Mouse (Mus musculus): ENCODE measurements at regions not wholly inside any gene's neighbourhood (a gene's known extent, or its start where the extent isn't known, plus 50 kb on each side); places are given as distances from the start of the nearest gene placed in this dataset.

GRCm38 (mm10) chr17:45828284-45828824 is 94.7 kb upstream of the 1600014C23Rik start:
- no peak for DNase-seq (ENCODE audit: low read depth in 2 of 2, low spot score in 2 of 2)

DNA sequence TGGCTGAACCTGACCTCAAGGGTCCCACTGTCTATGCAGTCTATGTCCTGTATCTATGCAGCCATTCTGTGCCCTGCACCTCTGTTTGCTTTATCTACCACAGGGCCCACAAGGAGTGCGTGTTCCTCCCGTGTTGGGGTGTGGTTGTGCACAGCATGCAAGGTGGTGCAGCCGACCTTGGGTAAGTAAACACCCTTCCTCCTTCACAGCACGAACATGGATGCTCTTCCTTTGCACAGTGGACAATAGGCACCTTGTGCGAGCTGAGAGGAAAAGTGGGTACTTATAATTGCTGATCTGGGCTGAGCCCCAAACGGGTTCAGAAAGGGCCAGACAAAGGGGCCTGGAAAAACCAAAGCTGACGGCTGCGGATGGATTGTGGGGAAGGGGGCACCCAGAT is 91.3 kb upstream of the 1600014C23Rik start:
- no peak for DNase-seq (ENCODE audit: low read depth in 2 of 2, low spot score in 2 of 2)

- no peak for DNase-seq (ENCODE audit: low read depth in 2 of 2, low spot score in 2 of 2)
Observed at GRCm38 (mm10) chr17:45823501-45823900, 89.9 kb upstream of the 1600014C23Rik start.

GRCm38 (mm10) chr17:45822427-45822826 is 88.8 kb upstream of the 1600014C23Rik start:
- no peak for DNase-seq (ENCODE audit: low read depth in 2 of 2, low spot score in 2 of 2)

GRCm38 (mm10) chr17:45821356-45821755 is 87.7 kb upstream of the 1600014C23Rik start:
- no peak for DNase-seq (ENCODE audit: low read depth in 2 of 2, low spot score in 2 of 2)

DNA sequence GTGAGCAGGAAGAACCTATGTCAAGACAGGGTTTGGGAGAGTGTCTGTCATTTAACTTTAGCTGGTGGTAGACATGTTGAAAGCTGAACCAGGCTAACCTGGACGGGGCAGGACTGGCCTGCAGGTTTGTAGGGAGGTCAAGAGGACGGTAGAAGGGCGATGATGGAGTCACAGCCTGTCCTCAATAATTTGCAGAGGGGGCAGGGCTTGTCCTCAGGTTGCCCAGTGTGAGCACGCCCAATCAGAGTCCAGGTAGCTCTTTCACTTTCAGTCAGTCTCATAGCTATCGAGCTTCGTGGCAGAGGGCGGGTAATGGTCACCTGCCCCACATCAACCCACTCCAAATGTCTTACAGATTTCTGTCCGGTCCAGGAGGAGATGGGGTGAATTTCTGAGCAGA is 85.5 kb upstream of the 1600014C23Rik start:
- DNase-seq (ENCODE audit: low read depth in 2 of 2, low spot score in 2 of 2): no peak

GRCm38 (mm10) chr17:45816566-45816965 is 82.9 kb upstream of the 1600014C23Rik start:
- no peak for DNase-seq (ENCODE audit: low read depth in 2 of 2, low spot score in 2 of 2)

DNA sequence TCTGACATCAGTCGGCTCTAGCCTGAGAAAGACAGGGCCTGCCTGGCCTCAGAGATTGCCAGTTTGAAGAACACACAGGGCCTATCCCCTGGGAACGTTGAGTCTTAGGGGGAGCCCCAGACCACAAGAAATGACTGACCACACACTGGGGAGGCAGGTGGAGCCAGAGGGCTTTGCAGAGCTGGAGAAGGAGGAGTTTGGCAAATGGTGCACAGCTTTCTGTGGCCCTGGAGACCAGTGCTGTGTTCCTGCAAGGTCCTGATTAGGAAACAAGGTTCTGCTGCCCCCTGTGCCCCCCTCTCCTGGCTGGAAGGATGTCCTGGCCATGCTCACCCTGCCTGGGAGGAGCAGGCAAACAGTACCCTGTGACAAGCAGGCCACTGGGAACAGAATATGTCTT is 82.2 kb upstream of the 1600014C23Rik start:
- no peak for DNase-seq (ENCODE audit: low read depth in 2 of 2, low spot score in 2 of 2)

DNA sequence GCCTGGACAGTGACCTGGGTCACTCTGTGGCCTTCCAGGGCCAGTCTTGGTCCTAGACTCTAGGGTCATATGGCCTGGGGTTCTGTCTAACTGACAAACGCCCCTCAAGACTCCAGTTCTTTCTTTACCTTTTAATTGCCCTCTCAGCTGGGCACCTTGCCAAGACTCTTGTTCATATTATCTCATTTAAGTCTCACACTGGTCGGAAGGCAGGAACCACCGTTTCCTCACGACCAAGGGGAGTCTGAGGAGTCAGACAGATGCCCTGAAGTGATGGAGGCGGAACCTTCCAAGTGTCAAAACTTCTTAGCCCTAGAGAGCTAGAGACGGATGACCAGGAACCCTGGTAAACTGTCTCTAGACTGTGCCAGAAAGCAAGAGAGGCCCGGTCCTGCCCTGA is 81.7 kb upstream of the 1600014C23Rik start:
- DNase-seq (ENCODE audit: low read depth in 2 of 2, low spot score in 2 of 2): no peak

GRCm38 (mm10) chr17:45814586-45814985 is 80.9 kb upstream of the 1600014C23Rik start:
- DNase-seq (ENCODE audit: low read depth in 2 of 2, low spot score in 2 of 2): no peak

DNA sequence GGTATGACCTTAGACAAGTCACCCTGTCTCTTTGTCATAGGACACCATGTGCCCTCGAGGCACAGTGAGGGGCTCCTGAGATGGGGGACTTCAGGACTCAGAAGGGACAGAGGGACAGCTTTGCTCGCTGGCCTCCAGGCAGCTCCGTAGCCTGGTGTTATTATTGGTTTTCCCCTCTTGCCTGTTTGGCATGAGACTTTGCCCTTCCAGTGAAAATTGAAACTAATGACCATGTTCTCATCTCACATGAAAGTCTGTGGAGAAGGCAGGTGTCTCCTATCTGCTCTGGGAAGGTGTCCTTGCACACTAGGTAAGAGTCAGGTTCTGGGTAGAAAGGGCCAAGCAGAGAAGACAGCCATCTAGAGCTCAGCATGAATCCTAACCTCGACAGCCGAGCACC is 80.3 kb upstream of the 1600014C23Rik start:
- DNase-seq (ENCODE audit: low read depth in 2 of 2, low spot score in 2 of 2): no peak

- no peak for DNase-seq (ENCODE audit: low read depth in 2 of 2, low spot score in 2 of 2)
Observed at GRCm38 (mm10) chr17:45812289-45812955, 78.8 kb upstream of the 1600014C23Rik start.

- no peak for DNase-seq (ENCODE audit: low read depth in 2 of 2, low spot score in 2 of 2)
Observed at GRCm38 (mm10) chr17:45811632-45812221, 78.1 kb upstream of the 1600014C23Rik start.

- no peak for DNase-seq (ENCODE audit: low read depth in 2 of 2, low spot score in 2 of 2)
Observed at GRCm38 (mm10) chr17:45809728-45810127, 76.1 kb upstream of the 1600014C23Rik start.

GRCm38 (mm10) chr17:45808374-45808773 is 74.7 kb upstream of the 1600014C23Rik start:
- DNase-seq (ENCODE audit: low read depth in 2 of 2, low spot score in 2 of 2): no peak

DNA sequence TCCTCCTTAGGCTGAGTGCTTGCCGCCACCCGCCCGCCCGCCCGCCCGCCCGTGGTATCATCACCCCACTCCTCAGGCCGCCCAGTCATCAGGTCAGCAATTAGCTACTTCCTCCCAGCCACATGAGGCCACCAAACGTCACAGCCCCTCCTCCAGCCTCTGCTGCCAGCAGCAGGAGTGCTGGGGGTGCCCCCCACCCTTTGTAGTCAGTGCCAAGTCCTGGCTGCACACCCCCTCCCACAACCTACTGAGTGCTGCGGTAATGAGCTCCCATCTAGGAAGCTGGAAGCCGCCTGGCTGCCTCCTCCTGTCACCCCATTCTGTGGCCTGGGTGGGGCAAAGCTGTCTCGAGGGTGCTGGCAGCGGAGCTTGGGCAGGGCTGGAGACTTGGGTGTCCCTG is 73.8 kb upstream of the 1600014C23Rik start:
- no peak for DNase-seq (ENCODE audit: low read depth in 2 of 2, low spot score in 2 of 2)

GRCm38 (mm10) chr17:45806831-45807230 is 73.2 kb upstream of the 1600014C23Rik start:
- DNase-seq (ENCODE audit: low read depth in 2 of 2, low spot score in 2 of 2): no peak

- DNase-seq (ENCODE audit: low read depth in 2 of 2, low spot score in 2 of 2): no peak
Observed at GRCm38 (mm10) chr17:45806430-45806829, 72.8 kb upstream of the 1600014C23Rik start.

GRCm38 (mm10) chr17:45805471-45806082 is 71.9 kb upstream of the 1600014C23Rik start:
- DNase-seq (ENCODE audit: low read depth in 2 of 2, low spot score in 2 of 2): peak in 1 of 2 experiments; percentile 11

DNA sequence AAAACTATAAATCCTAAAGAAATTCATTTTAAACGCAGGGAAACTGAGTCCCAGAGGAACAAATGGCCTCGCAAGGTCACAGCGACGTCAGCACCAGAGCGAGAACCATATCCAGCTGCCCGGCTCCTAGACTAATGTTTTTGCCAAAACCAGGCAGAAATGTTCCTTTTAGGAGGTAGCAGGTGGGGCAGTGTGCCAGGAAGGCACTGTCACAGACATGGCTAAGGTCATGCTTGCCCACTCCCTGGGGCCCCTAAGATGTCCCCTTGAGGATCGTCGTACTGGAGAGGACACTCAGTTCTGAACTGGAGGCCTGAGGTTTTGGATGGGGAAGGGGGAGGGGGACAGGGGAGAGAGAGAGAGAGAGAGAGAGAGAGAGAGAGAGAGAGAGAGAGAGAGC is 69.7 kb upstream of the 1600014C23Rik start:
- DNase-seq (ENCODE audit: low read depth in 2 of 2, low spot score in 2 of 2): no peak

- DNase-seq (ENCODE audit: low read depth in 2 of 2, low spot score in 2 of 2): no peak
Observed at GRCm38 (mm10) chr17:45802439-45802838, 68.8 kb upstream of the 1600014C23Rik start.

GRCm38 (mm10) chr17:45799725-45800124 is 66.1 kb upstream of the 1600014C23Rik start:
- no peak for DNase-seq (ENCODE audit: low read depth in 2 of 2, low spot score in 2 of 2)

Data from CD8-positive naive resting alpha-beta T cell, adult 2 months (primary cell).